In genomic region chr6:55342328-55342727, GRCm38 (mm10) we compare ENCODE assay signal across 12 mouse cellular contexts. TPM values are rescaled to one million over a fixed set of nuclear protein-coding genes. Genes with fewer than 3 reads are reported as not detected.
DNase-seq lines count a peak whose midpoint lies in the region; ATAC-seq and TF ChIP-seq lines count a peak whose summit lies in the region.
"Had no signal": no experiment of that assay in that cellular context is flagged by ENCODE, and none has a peak within 500 bp of the region (broad histone marks: within the 10 kb centered on the region; RNA-seq: fewer than 3 reads in every experiment).

No protein-coding gene starts in this region.

- H3K27me3 ChIP-seq in forebrain, embryonic 14.5 days (replicated peaks; ENCODE audit: control insufficient read depth, insufficient read depth, low read length): no peaks in the 10 kb centered on the region
- H3K27me3 ChIP-seq in forebrain, postnatal 0 days (ENCODE audit: insufficient read depth, low read length): no peaks in the 10 kb centered on the region; the same call in 1 of the 2 replicates
- H3K27me3 ChIP-seq in midbrain, embryonic 16.5 days (ENCODE audit: control insufficient read depth, insufficient read depth, low read depth, low read length): no peaks in the 10 kb centered on the region
- 0 out of 2 replicates have a peak, but pooled peaks cover 4% of the 10 kb centered on the region for H3K27me3 ChIP-seq in midbrain, embryonic 10.5 days (ENCODE audit: low read depth, poor library complexity, severe bottlenecking)
- no peaks in the 10 kb centered on the region for H3K27me3 ChIP-seq in liver, embryonic 11.5 days (replicated peaks; ENCODE audit: control insufficient read depth, insufficient read depth, low read length)
- H3K27me3 ChIP-seq in stomach, postnatal 0 days (ENCODE audit: control insufficient read depth, insufficient read depth, low read length): no peaks in the 10 kb centered on the region
- no peaks in the 10 kb centered on the region; the same call in none of the 2 replicates for H3K27me3 ChIP-seq in forebrain, embryonic 11.5 days (ENCODE audit: control insufficient read depth, insufficient read depth, low read length)
- H3K27me3 ChIP-seq: Patski had no signal

- no peaks in the 10 kb centered on the region for H3K9me3 ChIP-seq in forebrain, embryonic 14.5 days (replicated peaks; ENCODE audit: control insufficient read depth, low read length)
- no peaks in the 10 kb centered on the region for H3K9me3 ChIP-seq in forebrain, postnatal 0 days (ENCODE audit: low read length)
- H3K9me3 ChIP-seq in midbrain, embryonic 16.5 days (replicated peaks; ENCODE audit: control insufficient read depth, low read length, poor library complexity, severe bottlenecking): no peaks in the 10 kb centered on the region
- no peaks in the 10 kb centered on the region for H3K9me3 ChIP-seq in midbrain, embryonic 10.5 days (replicated peaks)
- H3K9me3 ChIP-seq in liver, embryonic 11.5 days (ENCODE audit: control insufficient read depth, low read length): no peaks in the 10 kb centered on the region
- no peaks in the 10 kb centered on the region for H3K9me3 ChIP-seq in stomach, postnatal 0 days (ENCODE audit: control insufficient read depth, low read length)
- no peaks in the 10 kb centered on the region for H3K9me3 ChIP-seq in forebrain, embryonic 11.5 days (ENCODE audit: control insufficient read depth, low read length)

- H3K4me3 ChIP-seq in forebrain, embryonic 14.5 days (ENCODE audit: low read depth, low read length): no peak overlapping the region
- H3K4me3 ChIP-seq in forebrain, postnatal 0 days (ENCODE audit: low read depth, low read length): no peak overlapping the region
- H3K4me3 ChIP-seq in midbrain, embryonic 16.5 days (ENCODE audit: low read depth, low read length): no peak overlapping the region
- no peak overlapping the region for H3K4me3 ChIP-seq in midbrain, embryonic 10.5 days
- H3K4me3 ChIP-seq in liver, embryonic 11.5 days (ENCODE audit: low read depth, low read length): no peak overlapping the region
- no peak overlapping the region for H3K4me3 ChIP-seq in stomach, postnatal 0 days (ENCODE audit: low read depth, low read length)
- no peak overlapping the region for H3K4me3 ChIP-seq in forebrain, embryonic 11.5 days (ENCODE audit: low read depth, low read length)
- H3K4me3 ChIP-seq: myocyte had no signal

- no peak for TF ChIP-seq CTCF in forebrain, postnatal 0 days (IDR thresholded peaks at IDR 0.05; ENCODE audit: low read depth)
- no peak for TF ChIP-seq CTCF in stomach, postnatal 0 days (IDR thresholded peaks at IDR 0.05; ENCODE audit: low read depth)

- no peak overlapping the region for H3K9ac ChIP-seq in forebrain, embryonic 14.5 days (ENCODE audit: low read length)
- no peak overlapping the region for H3K9ac ChIP-seq in forebrain, postnatal 0 days
- no peak overlapping the region for H3K9ac ChIP-seq in midbrain, embryonic 16.5 days (ENCODE audit: low read depth, low read length)
- peak overlapping the region; percentile 8; the same call in 1 of the 2 replicates for H3K9ac ChIP-seq in liver, embryonic 11.5 days (ENCODE audit: low read depth, low read length)
- H3K9ac ChIP-seq in stomach, postnatal 0 days (ENCODE audit: low read length): no peak overlapping the region
- no peak overlapping the region for H3K9ac ChIP-seq in forebrain, embryonic 11.5 days (ENCODE audit: low read length)

- TF ChIP-seq EP300 in stomach, postnatal 0 days (optimal IDR thresholded peaks at IDR 0.05): no peak

- no peak overlapping the region for H3K27ac ChIP-seq in forebrain, embryonic 14.5 days (ENCODE audit: low read depth, low read length)
- no peak overlapping the region for H3K27ac ChIP-seq in forebrain, postnatal 0 days (ENCODE audit: low read depth, low read length)
- no peak overlapping the region for H3K27ac ChIP-seq in midbrain, embryonic 16.5 days (ENCODE audit: low read length)
- H3K27ac ChIP-seq in midbrain, embryonic 10.5 days (replicated peaks): no peak overlapping the region
- peak overlapping the region; percentile 13; the same call in 1 of the 2 replicates for H3K27ac ChIP-seq in liver, embryonic 11.5 days (ENCODE audit: low read depth, low read length)
- H3K27ac ChIP-seq in stomach, postnatal 0 days (replicated peaks): peak overlapping the region; percentile 61
- H3K27ac ChIP-seq in forebrain, embryonic 11.5 days (ENCODE audit: low read depth, low read length): no peak overlapping the region

- 54% methylated on average over 9 of the region's 9 CpGs for WGBS in forebrain, embryonic 14.5 days
- 55% methylated on average over 9 of the region's 9 CpGs for WGBS in forebrain, postnatal 0 days
- WGBS in midbrain, embryonic 16.5 days: 74% methylated on average over 9 of the region's 9 CpGs
- 86% methylated on average over 9 of the region's 9 CpGs for WGBS in midbrain, embryonic 10.5 days
- 76% methylated on average over 9 of the region's 9 CpGs for WGBS in liver, embryonic 11.5 days
- WGBS in stomach, postnatal 0 days: 42% methylated on average over 9 of the region's 9 CpGs
- 87% methylated on average over 9 of the region's 9 CpGs for WGBS in forebrain, embryonic 11.5 days

- no peak for ATAC-seq in forebrain, embryonic 14.5 days
- no peak for ATAC-seq in forebrain, postnatal 0 days
- ATAC-seq in midbrain, embryonic 16.5 days: peak; percentile 50; the same call in 1 of the 2 replicates
- peak; percentile 48 for ATAC-seq in liver, embryonic 11.5 days (replicated peaks; ENCODE audit: low FRiP score)
- ATAC-seq in stomach, postnatal 0 days (ENCODE audit: low FRiP score, low TSS enrichment): peak; percentile 27
- ATAC-seq in forebrain, embryonic 11.5 days (replicated peaks; ENCODE audit: low FRiP score): no peak
- ATAC-seq: Patski had no signal

- no peaks in the 10 kb centered on the region for H3K36me3 ChIP-seq in forebrain, embryonic 14.5 days (ENCODE audit: control insufficient read depth, insufficient read depth, low read length)
- no peaks in the 10 kb centered on the region for H3K36me3 ChIP-seq in forebrain, postnatal 0 days (ENCODE audit: insufficient read depth)
- no peaks in the 10 kb centered on the region for H3K36me3 ChIP-seq in midbrain, embryonic 16.5 days (ENCODE audit: control insufficient read depth, insufficient read depth, low read length)
- H3K36me3 ChIP-seq in midbrain, embryonic 10.5 days: no peaks in the 10 kb centered on the region
- H3K36me3 ChIP-seq in liver, embryonic 11.5 days (ENCODE audit: control insufficient read depth, insufficient read depth, low read length): no peaks in the 10 kb centered on the region
- H3K36me3 ChIP-seq in stomach, postnatal 0 days (ENCODE audit: control insufficient read depth, insufficient read depth, low read length): no peaks in the 10 kb centered on the region
- H3K36me3 ChIP-seq in forebrain, embryonic 11.5 days (ENCODE audit: control insufficient read depth, insufficient read depth, low read length): no peaks in the 10 kb centered on the region

- peak; percentile 18 for DNase-seq in forebrain, embryonic 14.5 days (ENCODE audit: low spot score)
- DNase-seq in forebrain, postnatal 0 days: no peak
- no peak for DNase-seq in midbrain, embryonic 10.5 days (ENCODE audit: low spot score)
- no peak for DNase-seq in liver, embryonic 11.5 days (ENCODE audit: low spot score)
- peak; percentile 50 for DNase-seq in stomach, postnatal 0 days (ENCODE audit: low spot score)
- no peak for DNase-seq in cerebellum, adult 11 months
- no peak for DNase-seq in forebrain, embryonic 11.5 days (ENCODE audit: low spot score)
- DNase-seq: embryo, embryonic 11 days had no signal

- 0 out of 2 replicates have a peak, but pooled peaks cover 2% of the 10 kb centered on the region for H3K4me1 ChIP-seq in forebrain, embryonic 14.5 days (ENCODE audit: control insufficient read depth, insufficient read depth, low read length)
- no peaks in the 10 kb centered on the region for H3K4me1 ChIP-seq in forebrain, postnatal 0 days (ENCODE audit: insufficient read depth)
- peaks cover 4% of the 10 kb centered on the region; the same call in 1 of the 2 replicates for H3K4me1 ChIP-seq in midbrain, embryonic 16.5 days (ENCODE audit: control insufficient read depth, insufficient read depth, low read length)
- H3K4me1 ChIP-seq in midbrain, embryonic 10.5 days: peaks cover 13% of the 10 kb centered on the region
- peaks cover 50% of the 10 kb centered on the region for H3K4me1 ChIP-seq in liver, embryonic 11.5 days (replicated peaks; ENCODE audit: control insufficient read depth, insufficient read depth, low read length)
- H3K4me1 ChIP-seq in stomach, postnatal 0 days (replicated peaks; ENCODE audit: control insufficient read depth, insufficient read depth): peaks cover 6% of the 10 kb centered on the region
- H3K4me1 ChIP-seq in forebrain, embryonic 11.5 days (replicated peaks; ENCODE audit: control insufficient read depth, insufficient read depth, low read length): no peaks in the 10 kb centered on the region

- H3K4me2 ChIP-seq in forebrain, embryonic 14.5 days (ENCODE audit: low read length): no peak overlapping the region
- H3K4me2 ChIP-seq in forebrain, postnatal 0 days (ENCODE audit: low read depth): no peak overlapping the region
- no peak overlapping the region for H3K4me2 ChIP-seq in midbrain, embryonic 16.5 days (ENCODE audit: low read length)
- no peak overlapping the region for H3K4me2 ChIP-seq in liver, embryonic 11.5 days
- H3K4me2 ChIP-seq in stomach, postnatal 0 days (replicated peaks; ENCODE audit: low read depth): no peak overlapping the region
- H3K4me2 ChIP-seq in forebrain, embryonic 11.5 days (ENCODE audit: low read depth, low read length, severe bottlenecking): no peak overlapping the region

RNA-seq across cellular contexts. Expression of gene Aqp1, which starts 6.1 kb away (rescaled TPM):
- polyA plus RNA-seq in forebrain, embryonic 14.5 days (2014; fragmentation: Nextera tagmentation; extraction: Ambion mirVana): 2.8 and 2.9 TPM in 2 replicates
- 10.3 and 13.0 TPM in 2 replicates for total RNA-seq in forebrain, postnatal 0 days (2014; rRNA removed)
- polyA plus RNA-seq in forebrain, postnatal 0 days (2015; fragmentation: Nextera tagmentation; extraction: Ambion mirVana): 11.0 and 11.9 TPM in 2 replicates
- 4.8 and 5.4 TPM in 2 replicates for polyA plus RNA-seq in midbrain, embryonic 16.5 days (2015; fragmentation: Nextera tagmentation; extraction: Ambion mirVana)
- polyA plus RNA-seq in midbrain, embryonic 10.5 days (2016; fragmentation: Nextera tagmentation; extraction: Ambion mirVana): 0.56 and 1.1 TPM in 2 replicates
- polyA plus RNA-seq in liver, embryonic 11.5 days (2014; fragmentation: Nextera tagmentation; extraction: Ambion mirVana): 6.1 and 8.0 TPM in 2 replicates
- 15.3 and 16.2 TPM in 2 replicates for polyA plus RNA-seq in stomach, postnatal 0 days (2015; fragmentation: Nextera tagmentation; extraction: Ambion mirVana)
- polyA plus RNA-seq in forebrain, embryonic 11.5 days (2014; fragmentation: Nextera tagmentation; extraction: Ambion mirVana): 0.61 and 0.92 TPM in 2 replicates

RNA-seq across cellular contexts. Expression of gene Ghrhr, which starts 33.8 kb away (rescaled TPM):
- polyA plus RNA-seq in forebrain, embryonic 14.5 days (2014; fragmentation: Nextera tagmentation; extraction: Ambion mirVana): not detected in 2 replicates
- total RNA-seq in forebrain, postnatal 0 days (2014; rRNA removed): not detected in 2 replicates
- polyA plus RNA-seq in forebrain, postnatal 0 days (2015; fragmentation: Nextera tagmentation; extraction: Ambion mirVana): not detected in 2 replicates
- polyA plus RNA-seq in midbrain, embryonic 16.5 days (2015; fragmentation: Nextera tagmentation; extraction: Ambion mirVana): not detected in 2 replicates
- not detected in 2 replicates for polyA plus RNA-seq in midbrain, embryonic 10.5 days (2016; fragmentation: Nextera tagmentation; extraction: Ambion mirVana)
- polyA plus RNA-seq in liver, embryonic 11.5 days (2014; fragmentation: Nextera tagmentation; extraction: Ambion mirVana): not detected in 2 replicates
- not detected in 2 replicates for polyA plus RNA-seq in stomach, postnatal 0 days (2015; fragmentation: Nextera tagmentation; extraction: Ambion mirVana)
- polyA plus RNA-seq in forebrain, embryonic 11.5 days (2014; fragmentation: Nextera tagmentation; extraction: Ambion mirVana): not detected in 2 replicates
- total RNA-seq: layer of hippocampus, adult 8-10 months had no signal
- polyA plus RNA-seq: myocyte had no signal

Comparison
In these comparisons a context has a peak if more than half of its experiments do, and no peak if none do; other contexts are left out.
1. DNase-seq: peak in forebrain, embryonic 14.5 days (single experiment) and stomach, postnatal 0 days (single experiment); none in forebrain, postnatal 0 days (single experiment), midbrain, embryonic 10.5 days (single experiment), liver, embryonic 11.5 days (single experiment), cerebellum, adult 11 months (single experiment) and forebrain, embryonic 11.5 days (single experiment).
2. ATAC-seq: peak in midbrain, embryonic 16.5 days (single experiment), liver, embryonic 11.5 days (single experiment) and stomach, postnatal 0 days (single experiment); none in forebrain, embryonic 14.5 days (single experiment), forebrain, postnatal 0 days (single experiment) and forebrain, embryonic 11.5 days (single experiment).
3. H3K27ac ChIP-seq: peak in liver, embryonic 11.5 days (single experiment) and stomach, postnatal 0 days (single experiment); none in forebrain, embryonic 14.5 days (single experiment), forebrain, postnatal 0 days (single experiment), midbrain, embryonic 16.5 days (single experiment), midbrain, embryonic 10.5 days (single experiment) and forebrain, embryonic 11.5 days (single experiment).